Mouse (Mus musculus) erythroblast, embryonic 14.5 days (primary cell): ENCODE results near the gene Foxl1. TPM values are rescaled to one million over a fixed set of nuclear protein-coding genes. Genes with fewer than 3 reads are reported as not detected.

Experiments
- H3K27me3 ChIP-seq: 2 replicates; pipeline ENCODE4 v1.6.1; 2012; ENCODE audit warnings: inconsistent platforms; ENCODE audit not compliant: control insufficient read depth
- H3K36me3 ChIP-seq: 2 replicates; pipeline ENCODE4 v1.6.1; 2012; ENCODE audit warnings: mild to moderate bottlenecking, inconsistent platforms; ENCODE audit not compliant: control insufficient read depth
- H3K4me1 ChIP-seq: 2 replicates; pipeline ENCODE4 v1.6.1; 2012; ENCODE audit warnings: inconsistent platforms; ENCODE audit not compliant: control insufficient read depth
- H3K4me3 ChIP-seq: replicated peaks from 2 replicates; pipeline ENCODE3; 2012; ENCODE audit warnings: moderate library complexity, mild to moderate bottlenecking, inconsistent platforms
- H3K9me3 ChIP-seq: 2 replicates; pipeline ENCODE4 v1.6.1; 2012; ENCODE audit warnings: low read length, inconsistent platforms, mixed read lengths; ENCODE audit not compliant: control insufficient read depth
- GATA1 ChIP-seq: IDR thresholded peaks from 2 replicates; pipeline ENCODE4 v1.6.1; 2012; ENCODE audit warnings: low read length, inconsistent platforms, mixed read lengths
- TAL1 ChIP-seq: IDR thresholded peaks from 3 replicates; pipeline ENCODE4 v1.6.1; 2012; ENCODE audit warnings: low read length, inconsistent platforms, mixed read lengths
- polyA plus RNA-seq: library from polyadenylated mRNA; stranded (reverse); fragments of >175 nt; gene quantifications from 2 replicates; pipeline ENCODE4 v1.2.3, GENCODE M21; 2012

The Foxl1 gene
- polyA plus RNA-seq, 1 experiment = not detected

DNA sequence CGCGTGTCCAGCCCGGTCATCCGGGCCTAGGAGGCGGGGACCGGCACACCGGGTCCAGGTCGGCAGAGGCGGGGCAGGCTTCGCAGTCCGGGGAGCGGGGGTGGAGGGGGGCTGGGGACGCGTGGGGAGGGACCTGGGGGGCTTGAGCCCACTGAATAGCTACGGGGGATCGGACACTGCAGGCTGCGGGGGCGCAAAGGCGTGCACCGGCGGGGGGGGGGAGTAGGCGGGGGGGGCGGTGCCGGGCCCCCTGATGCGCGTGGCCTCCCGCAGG, 43.9 kb upstream of the Foxl1 start:
- Histone ChIP-seq H3K9me3 (peaks cover 2% of the 10 kb centered on the region; the same call in 1 of the 2 replicates), H3K4me3 (peak overlapping the region; percentile 18), H3K36me3 (no peaks in the 10 kb centered on the region), H3K27me3 (peaks cover 100% of the 10 kb centered on the region), H3K4me1 (no peaks in the 10 kb centered on the region)
- no peak for TF ChIP-seq TAL1
- no peak for TF ChIP-seq GATA1

DNA sequence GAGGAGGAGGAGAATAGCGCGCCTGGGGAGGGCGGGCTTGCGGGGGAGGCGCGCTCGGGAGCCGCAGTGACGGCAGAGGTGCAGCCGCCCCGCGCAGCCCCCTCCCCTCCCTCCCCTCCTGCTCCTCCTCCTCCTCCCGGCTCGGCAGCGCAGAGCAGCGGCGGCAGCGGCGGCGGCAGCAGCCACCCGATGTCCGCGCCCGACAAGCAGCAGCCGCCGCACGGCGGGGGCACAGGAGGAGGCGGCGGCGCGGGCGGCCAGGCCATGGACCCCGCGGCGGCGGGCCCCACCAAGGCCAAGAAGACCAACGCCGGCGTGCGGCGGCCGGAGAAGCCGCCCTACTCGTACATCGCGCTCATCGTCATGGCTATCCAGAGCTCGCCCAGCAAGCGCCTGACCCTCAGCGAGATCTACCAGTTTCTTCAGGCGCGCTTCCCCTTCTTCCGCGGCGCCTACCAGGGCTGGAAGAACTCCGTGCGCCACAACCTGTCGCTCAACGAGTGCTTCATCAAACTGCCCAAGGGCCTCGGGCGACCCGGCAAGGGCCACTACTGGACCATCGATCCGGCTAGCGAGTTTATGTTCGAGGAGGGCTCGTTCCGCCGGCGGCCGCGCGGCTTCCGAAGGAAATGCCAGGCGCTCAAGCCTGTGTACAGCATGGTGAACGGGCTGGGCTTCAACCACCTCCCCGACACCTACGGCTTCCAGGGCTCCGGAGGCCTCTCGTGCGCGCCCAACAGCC, 43.4 kb upstream of the Foxl1 start, which contains the start of gene Foxf1:
Foxf1 (plus strand) TSS at position 177 of the 742 bp plus-strand sequence.
- peak within 1 kb of the TSS; percentile 35 for H3K4me3 ChIP-seq
- no peaks in the 10 kb centered on the region for H3K4me1 ChIP-seq
- H3K9me3 ChIP-seq = peaks cover 2% of the 10 kb centered on the region; the same call in 1 of the 2 replicates
- TF ChIP-seq TAL1 (no peak), GATA1 (no peak)
- no peaks in the 10 kb centered on the region for H3K36me3 ChIP-seq
- peaks cover 100% of the 10 kb centered on the region for H3K27me3 ChIP-seq

GRCm38 (mm10) chr8:121085011-121085410, 42.7 kb upstream of the Foxl1 start:
- no peak for TF ChIP-seq GATA1
- no peak for TF ChIP-seq TAL1
- peak overlapping the region; percentile 6 for H3K4me3 ChIP-seq
- H3K9me3 ChIP-seq = peaks cover 2% of the 10 kb centered on the region; the same call in 1 of the 2 replicates
- H3K36me3 ChIP-seq = no peaks in the 10 kb centered on the region
- no peaks in the 10 kb centered on the region for H3K4me1 ChIP-seq
- peaks cover 100% of the 10 kb centered on the region for H3K27me3 ChIP-seq

- TF ChIP-seq TAL1 (no peak), GATA1 (no peak)
- Histone ChIP-seq H3K9me3 (peaks cover 2% of the 10 kb centered on the region; the same call in 1 of the 2 replicates), H3K4me1 (no peaks in the 10 kb centered on the region), H3K27me3 (peaks cover 100% of the 10 kb centered on the region), H3K36me3 (no peaks in the 10 kb centered on the region), H3K4me3 (no peak overlapping the region)
These were observed 42.2 kb upstream of the Foxl1 start for GRCm38 (mm10) chr8:121085561-121085960.

GRCm38 (mm10) chr8:121086004-121086900, 41.5 kb upstream of the Foxl1 start:
- no peaks in the 10 kb centered on the region for H3K36me3 ChIP-seq
- no peak for TF ChIP-seq TAL1
- TF ChIP-seq GATA1 = no peak
- H3K4me3 ChIP-seq = no peak overlapping the region
- no peaks in the 10 kb centered on the region for H3K4me1 ChIP-seq
- H3K9me3 ChIP-seq = peaks cover 2% of the 10 kb centered on the region; the same call in 1 of the 2 replicates
- peaks cover 100% of the 10 kb centered on the region for H3K27me3 ChIP-seq

DNA sequence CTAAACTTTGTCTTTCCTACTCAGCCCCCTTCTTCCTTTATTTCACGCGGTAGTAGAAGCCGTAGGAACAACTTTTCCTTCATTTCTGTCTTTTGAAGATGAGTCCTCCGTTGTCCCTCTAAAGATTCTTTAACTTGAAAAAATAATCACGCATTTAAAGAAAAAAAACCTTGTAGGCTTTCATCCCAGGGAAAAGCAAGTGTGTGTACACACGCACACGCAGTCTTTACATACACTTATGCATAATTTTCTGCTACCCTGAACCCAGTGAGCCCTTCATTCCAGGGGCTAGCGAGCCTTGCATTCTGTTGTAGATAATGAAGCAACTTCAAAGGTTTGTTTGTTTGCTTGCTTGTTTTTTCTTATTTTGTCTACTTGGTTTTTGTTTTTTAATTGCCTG, 39.5 kb upstream of the Foxl1 start:
- Histone ChIP-seq H3K27me3 (peaks cover 99% of the 10 kb centered on the region), H3K36me3 (no peaks in the 10 kb centered on the region), H3K9me3 (peaks cover 2% of the 10 kb centered on the region; the same call in 1 of the 2 replicates), H3K4me1 (no peaks in the 10 kb centered on the region), H3K4me3 (no peak overlapping the region)
- TF ChIP-seq GATA1 (no peak), TAL1 (no peak)

DNA sequence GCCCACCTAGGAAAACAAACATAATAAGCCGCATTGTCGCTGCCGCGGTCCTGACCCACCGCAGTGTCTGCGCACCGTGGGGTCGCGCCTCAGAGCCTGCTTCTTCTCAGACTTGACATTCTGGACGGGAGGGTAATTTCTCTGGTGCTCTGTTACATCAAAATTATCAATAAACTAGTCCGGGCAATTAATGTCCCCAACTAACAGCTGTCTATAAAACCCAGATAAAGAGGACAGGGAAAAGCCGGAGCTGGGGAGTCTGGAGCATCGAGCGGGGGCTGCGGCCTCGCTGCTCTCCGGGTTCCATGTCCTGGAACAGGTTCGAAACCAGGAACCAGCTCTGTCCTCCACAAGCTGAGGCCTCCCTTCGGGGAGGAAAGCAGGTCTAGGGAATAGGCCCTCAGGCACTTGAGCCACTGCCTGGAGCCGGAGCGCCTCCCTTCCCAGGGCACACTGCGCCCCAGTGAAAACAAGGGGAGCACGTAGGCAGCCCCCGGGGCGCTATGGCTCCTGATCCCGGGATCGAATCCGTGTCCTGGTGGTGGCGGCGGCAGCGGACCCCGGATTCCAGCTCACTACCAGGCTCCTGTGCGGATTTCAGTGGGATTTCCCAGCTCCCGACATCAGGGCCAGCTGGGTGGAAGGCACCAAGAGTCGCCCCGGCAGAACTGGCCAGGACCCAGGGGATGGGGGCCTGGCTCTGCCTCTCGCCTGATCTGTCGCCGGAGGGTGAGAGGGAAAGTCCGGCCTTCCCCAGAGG, 38.7 kb upstream of the Foxl1 start:
- peaks cover 98% of the 10 kb centered on the region for H3K27me3 ChIP-seq
- H3K9me3 ChIP-seq = peaks cover 2% of the 10 kb centered on the region; the same call in 1 of the 2 replicates
- no peaks in the 10 kb centered on the region for H3K4me1 ChIP-seq
- no peaks in the 10 kb centered on the region for H3K36me3 ChIP-seq
- no peak overlapping the region for H3K4me3 ChIP-seq
- TF ChIP-seq TAL1 (no peak), GATA1 (no peak)

GRCm38 (mm10) chr8:121089631-121090380, 37.9 kb upstream of the Foxl1 start:
- Histone ChIP-seq H3K9me3 (no peaks in the 10 kb centered on the region; the same call in 1 of the 2 replicates), H3K27me3 (peaks cover 91% of the 10 kb centered on the region), H3K4me1 (no peaks in the 10 kb centered on the region), H3K36me3 (no peaks in the 10 kb centered on the region), H3K4me3 (no peak overlapping the region)
- TF ChIP-seq GATA1 (no peak), TAL1 (no peak)
